Mouse (Mus musculus) layer of hippocampus, adult 9-11 months (tissue): ENCODE measurements around the gene 2310034G01Rik.
A peak's percentile ranks its signal among the peaks of the same experiment; 100 is the strongest.

ENCODE experiments used
- DNase-seq: peaks from one replicate; pipeline ENCODE4 v3.0.0; 2022

Gene 2310034G01Rik

GRCm38 (mm10) chr19:46350168-46350932 is at the start of gene 2310034G01Rik:
2310034G01Rik (minus strand) TSS chr19:46350302.
- no peak for DNase-seq

GRCm38 (mm10) chr19:46399886-46400285 is 49.8 kb upstream of the 2310034G01Rik start:
- no peak for DNase-seq

- no peak for DNase-seq
Observed at GRCm38 (mm10) chr19:46399372-46399771, 49.3 kb upstream of the 2310034G01Rik start.

- DNase-seq, result no peak
Observed at GRCm38 (mm10) chr19:46398401-46398800, 48.3 kb upstream of the 2310034G01Rik start.

GRCm38 (mm10) chr19:46397436-46398001 is 47.4 kb upstream of the 2310034G01Rik start:
- no peak for DNase-seq

- DNase-seq, result peak; percentile 99
Observed at GRCm38 (mm10) chr19:46396686-46397435, 46.8 kb upstream of the 2310034G01Rik start, which contains the start of gene Sufu. Sufu (plus strand) TSS chr19:46396896.

- DNase-seq, result no peak
Observed at GRCm38 (mm10) chr19:46396109-46396508, 46.0 kb upstream of the 2310034G01Rik start.

GRCm38 (mm10) chr19:46395109-46396009 is 45.3 kb upstream of the 2310034G01Rik start, which contains the start of gene Actr1a:
Actr1a (minus strand) TSS chr19:46395748.
- peak; percentile 99 for DNase-seq

GRCm38 (mm10) chr19:46394712-46395108 is 44.6 kb upstream of the 2310034G01Rik start:
- no peak for DNase-seq

- peak; percentile 30 for DNase-seq
Observed at GRCm38 (mm10) chr19:46392018-46392417, 41.9 kb upstream of the 2310034G01Rik start.

- DNase-seq, result no peak
Observed at GRCm38 (mm10) chr19:46389872-46390271, 39.8 kb upstream of the 2310034G01Rik start.

- no peak for DNase-seq
Observed at GRCm38 (mm10) chr19:46382275-46382674, 32.2 kb upstream of the 2310034G01Rik start.

- no peak for DNase-seq
Observed at GRCm38 (mm10) chr19:46375891-46376290, 25.8 kb upstream of the 2310034G01Rik start.

GRCm38 (mm10) chr19:46375489-46375888 is 25.4 kb upstream of the 2310034G01Rik start:
- DNase-seq, result peak; percentile 55

GRCm38 (mm10) chr19:46374477-46375088 is 24.5 kb upstream of the 2310034G01Rik start:
- DNase-seq, result no peak

GRCm38 (mm10) chr19:46369204-46369603 is 19.1 kb upstream of the 2310034G01Rik start:
- DNase-seq, result peak; percentile 60

- DNase-seq, result peak; percentile 41
Observed at GRCm38 (mm10) chr19:46367798-46368590, 17.9 kb upstream of the 2310034G01Rik start.

- DNase-seq, result no peak
Observed at GRCm38 (mm10) chr19:46363294-46364009, 13.3 kb upstream of the 2310034G01Rik start.

- no peak for DNase-seq
Observed at GRCm38 (mm10) chr19:46362104-46362503, 12.0 kb upstream of the 2310034G01Rik start.

GRCm38 (mm10) chr19:46358381-46358780 is 8.3 kb upstream of the 2310034G01Rik start:
- DNase-seq, result no peak
